Mouse (Mus musculus): ENCODE results near the gene Wfdc21.

- no peak for TF ChIP-seq CTCF (IDR thresholded peaks at IDR 0.05; ENCODE audit: borderline replicate concordance, insufficient read depth, low read length)
- no peak for TF ChIP-seq POLR2A (IDR thresholded peaks at IDR 0.05; ENCODE audit: low read depth, low read length)
These were observed 41.6 kb downstream of the Wfdc21 start for GRCm38 (mm10) chr11:83788331-83788730.

Data from embryonic fibroblast, embryonic 13.5 days (primary cell).